Mouse (Mus musculus): ENCODE measurements at regions not wholly inside any gene's neighbourhood (a gene's known extent, or its start where the extent isn't known, plus 50 kb on each side); places are given as distances from the start of the nearest gene placed in this dataset.
"Not testable (repeated sequence)": the region's sequence is repeated elsewhere in the genome, so short reads cannot be mapped to it uniquely, and the experiment has no call there.

- Histone ChIP-seq H3K9me3 (replicated peaks) (no peaks in the 10 kb centered on the region), H3K4me3 (no peak overlapping the region), H3K27me3 (no peaks in the 10 kb centered on the region), H3K27ac (peak overlapping the region; percentile 48; the same call in 1 of the 2 replicates), H3K4me1 (peaks cover 2% of the 10 kb centered on the region; the same call in 1 of the 2 replicates), H3K4me2 (replicated peaks) (no peak overlapping the region), H3K9ac (no peak overlapping the region), H3K36me3 (no peaks in the 10 kb centered on the region)
- peak; percentile 41; the same call in 1 of the 2 replicates for ATAC-seq (ENCODE audit: low FRiP score)
- WGBS = 77% methylated on average over 2 of the region's 2 CpGs
Observed at GRCm38 (mm10) chr3:124067538-124067937, 253.1 kb upstream of the Tram1l1 start.

DNA sequence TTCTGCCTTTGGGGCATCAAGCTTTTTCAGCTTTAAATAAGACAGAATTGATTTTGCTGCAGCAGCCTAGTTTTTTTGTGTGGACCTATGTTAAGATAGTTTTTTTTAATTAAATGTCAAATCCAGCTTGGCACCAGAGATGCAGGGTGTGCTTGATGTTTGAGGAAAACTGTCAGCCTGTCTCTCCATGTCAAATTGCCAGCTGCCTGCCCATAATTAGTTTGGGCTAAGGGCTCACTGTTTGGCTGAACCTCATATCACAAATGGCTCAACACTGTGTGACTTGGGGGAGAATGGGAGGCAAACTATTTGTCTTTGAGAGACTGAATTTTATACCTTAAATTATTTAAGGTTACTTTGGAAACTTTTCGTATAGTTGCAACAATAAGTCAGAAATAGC lies 252.7 kb upstream of the Tram1l1 start:
- no peak overlapping the region for H3K4me3 ChIP-seq
- no peak overlapping the region for H3K4me2 ChIP-seq (replicated peaks)
- no peak overlapping the region for H3K27ac ChIP-seq
- no peaks in the 10 kb centered on the region for H3K9me3 ChIP-seq (replicated peaks)
- WGBS = 79% methylated on average over 1 of the region's 1 CpGs
- H3K4me1 ChIP-seq = peaks cover 2% of the 10 kb centered on the region; the same call in 1 of the 2 replicates
- H3K27me3 ChIP-seq = no peaks in the 10 kb centered on the region
- H3K9ac ChIP-seq = no peak overlapping the region
- ATAC-seq (ENCODE audit: low FRiP score) = peak; percentile 73
- H3K36me3 ChIP-seq = no peaks in the 10 kb centered on the region

GRCm38 (mm10) chr3:124069182-124069581 lies 251.5 kb upstream of the Tram1l1 start:
- Histone ChIP-seq H3K36me3 (no peaks in the 10 kb centered on the region), H3K4me2 (replicated peaks) (no peak overlapping the region), H3K4me3 (no peak overlapping the region), H3K4me1 (peaks cover 2% of the 10 kb centered on the region; the same call in 1 of the 2 replicates), H3K27me3 (no peaks in the 10 kb centered on the region), H3K27ac (no peak overlapping the region), H3K9me3 (replicated peaks) (no peaks in the 10 kb centered on the region), H3K9ac (no peak overlapping the region)
- WGBS = 89% methylated on average over 1 of the region's 1 CpGs
- no peak for ATAC-seq (ENCODE audit: low FRiP score)

DNA sequence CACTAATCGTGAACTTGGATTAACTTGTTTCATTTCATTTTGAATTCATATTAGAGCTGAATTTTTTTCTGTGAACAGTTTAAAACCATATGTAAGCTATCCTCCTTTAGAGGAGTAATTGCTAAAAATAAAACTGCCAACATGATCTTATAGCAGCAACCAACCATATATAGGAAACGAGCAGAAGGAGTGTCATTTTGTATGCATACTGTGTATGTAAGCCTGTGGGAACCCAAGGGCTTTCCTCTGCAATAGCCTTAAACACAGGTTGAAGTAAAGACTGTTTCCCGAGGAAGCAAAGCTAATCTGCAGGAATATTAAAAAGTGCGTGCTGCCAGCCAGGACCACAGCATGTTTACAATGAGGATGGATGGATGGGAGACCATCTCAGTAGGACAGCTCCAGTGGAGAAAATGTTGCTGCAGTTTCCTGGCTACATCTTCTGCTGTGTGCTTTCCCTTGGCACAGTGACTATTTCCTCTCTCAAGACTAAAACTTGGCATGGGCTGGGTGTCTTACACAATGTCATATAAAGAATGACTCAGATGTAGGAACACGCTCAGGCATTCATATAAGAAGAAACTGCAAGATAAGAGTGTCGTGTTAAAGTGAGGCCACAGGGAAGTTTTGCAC lies 244.6 kb upstream of the Tram1l1 start:
- no peak overlapping the region for H3K27ac ChIP-seq
- H3K9ac ChIP-seq = no peak overlapping the region
- no peak for ATAC-seq (ENCODE audit: low FRiP score)
- H3K4me2 ChIP-seq (replicated peaks) = no peak overlapping the region
- 78% methylated on average over 6 of the region's 6 CpGs for WGBS
- H3K36me3 ChIP-seq = no peaks in the 10 kb centered on the region
- no peak overlapping the region for H3K4me3 ChIP-seq
- H3K4me1 ChIP-seq = no peaks in the 10 kb centered on the region
- no peaks in the 10 kb centered on the region for H3K9me3 ChIP-seq (replicated peaks)
- H3K27me3 ChIP-seq = no peaks in the 10 kb centered on the region

DNA sequence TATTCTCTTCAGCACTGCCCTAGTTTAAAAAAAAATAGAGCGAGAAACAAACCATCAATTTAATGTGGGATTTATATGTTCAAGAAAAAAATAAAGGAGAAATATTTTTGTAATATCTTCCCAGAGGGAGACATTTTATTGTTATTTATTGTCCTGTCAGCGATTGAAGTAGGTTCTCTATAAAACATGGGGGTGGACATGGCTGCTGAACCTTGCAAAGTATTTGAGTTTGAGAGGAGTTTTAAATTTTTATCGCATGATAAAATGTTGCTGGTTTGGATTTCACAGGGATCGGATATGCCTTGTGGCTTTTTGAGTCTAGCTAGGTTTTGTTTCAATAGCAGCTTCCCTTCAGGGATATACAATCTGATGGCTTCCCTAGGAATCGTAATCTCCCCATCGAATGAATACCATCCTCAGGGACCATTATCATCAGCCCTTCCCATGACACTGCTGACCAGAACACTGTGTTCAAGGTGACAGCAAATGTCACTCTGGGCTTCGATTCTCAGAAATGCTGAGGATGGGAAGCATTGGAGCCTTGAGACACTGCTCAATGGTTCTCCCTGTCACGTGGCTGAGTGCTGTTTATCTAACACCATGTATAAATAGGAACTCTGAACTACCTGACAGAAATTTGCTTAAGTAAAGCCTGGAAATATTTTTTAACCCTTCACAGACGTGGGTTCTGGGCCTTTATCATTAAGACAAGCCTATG lies 228.1 kb upstream of the Tram1l1 start:
- WGBS = 81% methylated on average over 9 of the region's 9 CpGs
- no peak overlapping the region for H3K9ac ChIP-seq
- no peaks in the 10 kb centered on the region for H3K27me3 ChIP-seq
- no peaks in the 10 kb centered on the region for H3K9me3 ChIP-seq (replicated peaks)
- H3K36me3 ChIP-seq = no peaks in the 10 kb centered on the region
- no peaks in the 10 kb centered on the region for H3K4me1 ChIP-seq
- H3K4me2 ChIP-seq (replicated peaks) = no peak overlapping the region
- no peak overlapping the region for H3K4me3 ChIP-seq
- no peak for ATAC-seq (ENCODE audit: low FRiP score)
- H3K27ac ChIP-seq = no peak overlapping the region

DNA sequence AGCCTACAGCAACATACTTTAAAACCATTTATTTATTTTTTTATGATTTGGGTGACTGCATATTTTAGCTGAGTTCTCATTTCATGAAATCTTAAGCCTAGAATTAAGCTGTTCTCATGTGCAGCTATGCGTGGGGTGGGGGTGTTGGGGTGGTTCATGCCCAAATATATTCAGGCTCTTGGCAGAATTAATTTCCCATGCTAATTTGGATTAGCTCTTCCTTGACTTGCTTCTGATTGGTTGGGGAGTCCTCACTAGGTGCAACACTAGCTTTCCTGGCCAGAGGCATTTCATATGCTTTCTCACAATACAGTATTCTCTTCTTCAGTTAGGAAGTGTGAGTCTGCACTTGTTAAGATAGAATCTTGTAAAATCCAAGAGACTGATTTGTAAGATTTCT lies 206.7 kb upstream of the Tram1l1 start:
- no peaks in the 10 kb centered on the region for H3K36me3 ChIP-seq
- H3K9me3 ChIP-seq (replicated peaks) = no peaks in the 10 kb centered on the region
- H3K4me1 ChIP-seq = no peaks in the 10 kb centered on the region
- no peak overlapping the region for H3K4me3 ChIP-seq
- no peaks in the 10 kb centered on the region for H3K27me3 ChIP-seq
- no peak for ATAC-seq (ENCODE audit: low FRiP score)
- H3K9ac ChIP-seq = no peak overlapping the region
- H3K4me2 ChIP-seq (replicated peaks) = no peak overlapping the region
- no peak overlapping the region for H3K27ac ChIP-seq
- WGBS = 73% methylated on average over 1 of the region's 1 CpGs

GRCm38 (mm10) chr3:124156255-124156654 lies 164.4 kb upstream of the Tram1l1 start:
- 65% methylated on average over 2 of the region's 2 CpGs for WGBS

GRCm38 (mm10) chr3:124157858-124158655 lies 162.6 kb upstream of the Tram1l1 start:
- no peak for ATAC-seq (ENCODE audit: low FRiP score)
- Histone ChIP-seq H3K4me1 (no peaks in the 10 kb centered on the region), H3K27ac (no peak overlapping the region), H3K9ac (no peak overlapping the region), H3K4me3 (no peak overlapping the region), H3K4me2 (replicated peaks) (no peak overlapping the region), H3K36me3 (no peaks in the 10 kb centered on the region), H3K27me3 (no peaks in the 10 kb centered on the region), H3K9me3 (replicated peaks) (no peaks in the 10 kb centered on the region)
- WGBS = 88% methylated on average over 6 of the region's 6 CpGs

More at GRCm38 (mm10) chr3:124156255-124156654, 164.4 kb upstream of the Tram1l1 start:
- H3K9me3 ChIP-seq (replicated peaks) = no peaks in the 10 kb centered on the region
- H3K9ac ChIP-seq = no peak overlapping the region
- no peak overlapping the region for H3K4me2 ChIP-seq (replicated peaks)
- no peak overlapping the region for H3K27ac ChIP-seq
- ATAC-seq (ENCODE audit: low FRiP score) = no peak
- no peaks in the 10 kb centered on the region for H3K36me3 ChIP-seq
- no peaks in the 10 kb centered on the region for H3K4me1 ChIP-seq
- H3K27me3 ChIP-seq = no peaks in the 10 kb centered on the region
- no peak overlapping the region for H3K4me3 ChIP-seq

DNA sequence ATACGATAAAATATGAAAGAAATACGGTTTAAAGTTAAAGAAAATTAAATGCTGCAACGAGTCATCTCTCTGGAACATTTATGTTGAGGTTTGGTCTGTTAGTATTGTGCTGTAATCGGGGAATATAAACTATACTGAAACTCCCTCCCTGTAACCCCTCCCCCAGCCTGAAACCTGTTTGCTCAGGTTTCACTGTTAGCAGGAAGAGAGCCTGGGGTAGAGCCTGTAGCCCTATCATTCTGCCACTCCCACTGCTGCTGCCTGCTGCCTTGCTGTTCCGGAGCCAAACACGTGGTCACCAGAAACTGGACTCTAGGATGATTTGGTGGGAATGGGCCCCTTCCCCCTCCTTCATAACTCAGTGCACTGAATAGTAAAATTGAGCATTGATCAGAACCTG lies 127.3 kb upstream of the Tram1l1 start:
- not testable (repeated sequence) for H3K27me3 ChIP-seq; H3K4me3 ChIP-seq; H3K4me2 ChIP-seq (replicated peaks); H3K9me3 ChIP-seq (replicated peaks); ATAC-seq (ENCODE audit: low FRiP score); H3K27ac ChIP-seq; H3K9ac ChIP-seq; H3K36me3 ChIP-seq; H3K4me1 ChIP-seq
- WGBS = 73% methylated on average over 6 of the region's 6 CpGs

GRCm38 (mm10) chr3:124200226-124200940 lies 120.3 kb upstream of the Tram1l1 start:
- not testable (repeated sequence) for H3K9me3 ChIP-seq (replicated peaks); H3K9ac ChIP-seq; H3K27me3 ChIP-seq; H3K4me2 ChIP-seq (replicated peaks); H3K27ac ChIP-seq; H3K36me3 ChIP-seq; H3K4me3 ChIP-seq; ATAC-seq (ENCODE audit: low FRiP score); H3K4me1 ChIP-seq
- WGBS = 83% methylated on average over 9 of the region's 9 CpGs

DNA sequence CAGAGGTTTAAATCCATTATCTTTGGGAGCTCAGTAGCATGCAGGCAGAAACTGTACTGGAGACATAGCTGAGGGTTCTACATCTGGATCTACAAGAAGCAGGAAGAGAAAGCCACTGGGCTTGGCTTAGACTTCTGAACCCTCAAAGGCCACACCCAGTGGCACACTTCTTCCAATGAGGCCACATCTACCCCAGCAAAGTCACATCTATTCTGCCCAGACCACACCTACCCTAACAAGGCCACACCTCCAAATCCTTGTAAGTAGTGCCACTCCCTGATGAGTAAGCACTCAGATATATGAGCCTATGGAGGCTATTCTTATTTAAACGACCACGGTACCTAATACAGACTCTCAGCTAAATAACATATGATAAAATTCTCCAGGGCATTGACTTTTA lies 103.5 kb upstream of the Tram1l1 start:
- WGBS = 91% methylated on average over 2 of the region's 2 CpGs
- no peak for ATAC-seq (ENCODE audit: low FRiP score)
- H3K4me1 ChIP-seq = no peaks in the 10 kb centered on the region

DNA sequence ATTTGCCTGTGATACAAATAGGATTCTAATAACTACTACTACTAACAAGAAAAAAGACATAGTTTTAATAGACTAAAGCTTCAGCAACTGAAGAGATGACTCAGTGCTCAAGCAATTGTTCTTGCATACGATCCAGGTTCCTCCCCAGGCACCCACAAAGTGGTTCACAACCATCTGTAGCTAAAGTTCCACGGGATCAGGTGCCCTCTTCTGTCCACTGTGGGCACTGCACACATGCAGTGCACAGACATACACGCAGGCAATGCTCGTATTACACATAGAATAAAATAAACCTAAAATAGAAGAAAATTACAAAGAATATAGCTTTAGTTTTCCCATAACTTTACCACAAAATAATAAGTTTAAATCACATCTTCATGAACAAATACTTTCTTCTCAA lies 94.7 kb upstream of the Tram1l1 start:
- Histone ChIP-seq H3K9me3 (replicated peaks) (no peaks in the 10 kb centered on the region), H3K9ac (no peak overlapping the region), H3K36me3 (no peaks in the 10 kb centered on the region), H3K4me2 (replicated peaks) (no peak overlapping the region), H3K27me3 (no peaks in the 10 kb centered on the region), H3K27ac (no peak overlapping the region), H3K4me3 (no peak overlapping the region), H3K4me1 (no peaks in the 10 kb centered on the region)
- 81% methylated on average over 4 of the region's 4 CpGs for WGBS
- no peak for ATAC-seq (ENCODE audit: low FRiP score)

More for the DNA sequence above, 103.5 kb upstream of the Tram1l1 start:
- no peaks in the 10 kb centered on the region for H3K36me3 ChIP-seq
- no peaks in the 10 kb centered on the region for H3K27me3 ChIP-seq
- no peak overlapping the region for H3K4me2 ChIP-seq (replicated peaks)
- H3K4me3 ChIP-seq = no peak overlapping the region
- H3K9me3 ChIP-seq (replicated peaks) = no peaks in the 10 kb centered on the region
- H3K9ac ChIP-seq = no peak overlapping the region
- no peak overlapping the region for H3K27ac ChIP-seq
